Mouse (Mus musculus) right cerebral cortex, postnatal 14 days (tissue): Measurements from ENCODE around the gene H2-Oa.

Experiments
- DNase-seq: peaks from one replicate; pipeline ENCODE4 v3.0.0; 2022

H2-Oa gene

GRCm38 (mm10) chr17:34101604-34102032 lies 9.5 kb downstream of the H2-Oa start:
- DNase-seq = peak; percentile 97

GRCm38 (mm10) chr17:34102831-34103230 lies 10.7 kb downstream of the H2-Oa start:
- DNase-seq = no peak

- no peak for DNase-seq
Observed at GRCm38 (mm10) chr17:34104804-34105203, 12.7 kb downstream of the H2-Oa start.

DNA sequence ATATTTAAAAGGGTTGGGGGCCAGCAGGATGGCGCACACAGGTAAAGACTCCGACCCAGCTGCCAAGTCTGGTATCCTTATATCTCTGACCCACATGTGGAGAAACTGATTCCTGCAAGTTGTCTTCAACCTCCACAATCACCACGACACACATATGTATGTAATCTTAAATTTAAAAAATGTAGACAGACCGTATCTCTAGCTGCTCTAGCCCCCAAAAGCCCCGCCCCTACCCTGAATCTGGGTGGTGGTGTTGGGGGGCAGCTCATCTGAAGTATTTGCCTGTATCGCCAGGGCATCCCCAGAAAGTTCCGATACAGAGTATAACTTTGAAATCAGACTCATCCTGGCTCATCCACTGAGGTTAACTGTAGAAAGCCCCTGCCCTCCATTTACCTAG lies 14.4 kb downstream of the H2-Oa start:
- no peak for DNase-seq

DNA sequence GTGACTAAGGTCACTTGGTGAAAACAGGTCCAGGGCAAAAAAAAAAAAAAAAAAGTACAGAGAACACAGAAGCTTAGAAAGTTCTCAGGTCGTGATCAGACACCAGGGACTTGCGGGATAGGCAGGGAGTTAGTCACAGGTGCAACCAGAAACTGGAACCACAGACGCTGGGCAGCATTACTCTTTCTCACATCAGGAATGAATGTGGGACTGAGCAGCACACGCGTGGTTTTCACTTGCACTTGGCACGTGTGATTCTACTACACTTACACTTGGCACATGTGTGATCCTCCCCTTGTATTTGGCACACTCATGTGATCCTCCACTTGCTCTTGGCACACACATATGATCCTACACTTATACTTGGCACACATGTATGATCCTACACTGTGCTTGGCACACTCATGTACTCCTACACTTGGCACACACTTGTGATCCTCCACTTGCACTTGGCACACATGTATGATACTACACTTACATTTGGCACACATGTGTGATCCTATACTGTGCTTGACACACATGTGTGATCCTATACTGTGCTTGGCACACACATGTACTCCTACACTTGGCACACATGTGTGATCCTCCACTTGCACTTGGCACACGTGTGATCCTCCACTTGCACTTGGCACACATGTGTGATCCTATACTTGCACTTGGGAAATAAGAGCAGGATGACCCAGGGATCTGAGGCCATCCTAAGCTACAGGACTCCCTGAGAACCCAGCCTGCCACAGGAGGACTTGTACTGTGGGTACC lies 15.1 kb downstream of the H2-Oa start:
- no peak for DNase-seq

GRCm38 (mm10) chr17:34108460-34108859 lies 16.3 kb downstream of the H2-Oa start:
- no peak for DNase-seq

DNA sequence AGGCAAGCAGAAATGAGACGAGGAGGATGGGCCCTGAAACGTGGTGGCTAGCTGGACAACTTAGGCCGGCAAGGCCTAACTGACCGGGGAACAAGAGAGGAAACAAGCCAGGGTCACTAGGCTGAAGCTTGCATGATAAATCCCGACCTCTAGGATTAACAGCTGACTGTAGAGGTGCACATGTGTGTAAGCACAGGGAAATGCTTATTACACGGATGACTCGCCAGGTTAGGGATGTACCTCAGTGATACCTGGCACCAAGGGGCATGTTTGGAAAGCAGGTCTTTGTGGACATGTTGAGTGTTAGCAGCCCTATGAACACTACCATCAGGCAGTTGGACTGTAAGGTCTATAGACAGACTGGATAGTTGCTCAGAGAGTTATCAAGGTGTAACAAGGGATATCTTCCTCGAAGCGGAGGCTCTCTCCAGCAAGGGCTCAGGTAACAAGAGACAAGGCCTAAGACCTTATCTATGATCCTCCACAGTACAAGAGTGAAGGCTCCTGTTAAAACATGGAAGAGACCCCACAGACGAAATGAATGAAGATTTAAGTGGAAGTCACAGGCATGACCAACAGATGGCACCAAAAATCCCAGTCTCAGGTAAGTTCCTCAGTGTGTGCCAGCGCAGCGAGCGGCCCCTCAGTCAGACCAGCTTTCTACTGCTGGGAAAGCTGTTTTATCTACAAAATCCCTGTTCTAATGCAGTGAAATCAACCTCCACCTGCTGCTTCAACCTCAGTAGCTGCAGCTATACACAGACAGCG lies 17.1 kb downstream of the H2-Oa start:
- no peak for DNase-seq

- no peak for DNase-seq
Observed at GRCm38 (mm10) chr17:34109806-34110195, 17.7 kb downstream of the H2-Oa start.

GRCm38 (mm10) chr17:34110309-34110708 lies 18.2 kb downstream of the H2-Oa start:
- no peak for DNase-seq

DNA sequence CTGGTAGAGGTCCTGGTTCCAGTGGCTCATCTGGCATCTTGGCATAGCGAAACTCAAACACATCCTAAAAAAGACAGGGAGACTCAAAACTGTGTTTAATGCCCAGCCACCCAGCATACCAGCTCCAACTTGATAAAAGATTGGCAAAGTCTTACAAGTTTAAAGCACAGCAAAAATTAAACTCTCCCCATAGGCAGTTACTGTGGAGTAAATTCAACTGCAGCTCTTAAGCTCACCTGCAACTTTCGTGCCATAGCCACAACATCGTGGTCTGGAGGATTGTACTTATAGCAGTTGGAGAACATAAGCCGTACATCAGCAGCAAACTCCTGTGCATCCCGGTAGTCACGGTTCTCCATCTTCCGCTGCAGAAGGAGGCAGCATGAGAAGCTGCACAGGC lies 22.0 kb downstream of the H2-Oa start:
- no peak for DNase-seq

DNA sequence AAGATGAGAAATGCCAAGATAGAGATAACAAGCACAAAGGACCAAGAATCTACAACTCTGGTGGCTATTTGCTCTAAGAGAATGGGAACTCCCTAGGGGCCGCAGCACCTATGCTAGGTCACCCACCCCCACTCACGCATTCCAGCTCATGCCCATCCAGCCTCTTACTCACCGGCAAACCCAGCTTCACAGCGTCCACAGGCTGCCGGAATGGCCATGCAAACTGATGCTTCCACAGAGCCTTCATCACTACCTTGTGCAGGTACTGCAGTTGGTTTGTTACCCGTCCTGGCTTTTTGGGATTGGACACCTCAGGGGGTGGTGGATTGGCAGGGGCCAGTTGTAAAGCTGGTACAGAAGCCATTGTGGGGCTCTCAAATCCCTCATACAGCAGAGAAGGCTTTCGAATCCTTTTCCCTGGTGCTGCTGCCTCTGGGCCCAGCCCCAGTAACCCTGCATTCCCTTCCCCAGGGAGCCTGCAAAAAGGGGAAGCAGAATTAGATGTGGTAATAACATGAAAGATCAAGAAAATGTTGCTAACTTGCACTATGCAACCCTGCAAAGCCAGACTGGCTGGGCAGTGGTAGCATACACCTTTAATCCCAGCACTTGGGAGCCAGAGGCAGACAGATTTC lies 24.7 kb downstream of the H2-Oa start:
- no peak for DNase-seq

GRCm38 (mm10) chr17:34117421-34118112 lies 25.4 kb downstream of the H2-Oa start:
- no peak for DNase-seq

GRCm38 (mm10) chr17:34118113-34118872 lies 26.2 kb downstream of the H2-Oa start:
- peak; percentile 62 for DNase-seq

DNA sequence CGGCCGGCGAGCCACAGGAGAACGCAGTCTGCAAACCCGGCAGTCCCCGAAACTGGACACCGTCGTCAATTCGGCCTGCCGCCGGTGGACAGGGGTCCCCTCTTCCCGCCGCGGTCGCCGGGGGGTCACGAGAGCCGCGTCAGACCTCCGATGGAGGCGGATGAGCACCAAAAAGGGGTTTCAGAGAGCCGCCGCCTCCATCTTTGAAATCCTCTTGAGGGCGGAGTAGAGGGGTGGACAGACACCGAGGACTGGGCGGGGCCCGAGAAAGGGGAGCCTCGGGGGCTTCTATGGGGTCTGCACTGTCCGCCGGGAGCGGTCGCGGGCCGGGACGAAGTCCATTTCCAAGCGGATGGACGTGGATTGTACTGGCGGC lies 26.7 kb downstream of the H2-Oa start:
- no peak for DNase-seq

- DNase-seq = peak; percentile 97
Observed at GRCm38 (mm10) chr17:34119249-34120179, 27.4 kb downstream of the H2-Oa start, which contains the start of gene H2-DMa. TSS of gene H2-DMa (plus strand) at chr17:34119541.

GRCm38 (mm10) chr17:34120180-34120723 lies 28.1 kb downstream of the H2-Oa start:
- peak; percentile 91 for DNase-seq

- DNase-seq = peak; percentile 75
Observed at GRCm38 (mm10) chr17:34120814-34121171, 28.7 kb downstream of the H2-Oa start.

- peak; percentile 79 for DNase-seq
Observed at GRCm38 (mm10) chr17:34121172-34121878, 29.2 kb downstream of the H2-Oa start.

DNA sequence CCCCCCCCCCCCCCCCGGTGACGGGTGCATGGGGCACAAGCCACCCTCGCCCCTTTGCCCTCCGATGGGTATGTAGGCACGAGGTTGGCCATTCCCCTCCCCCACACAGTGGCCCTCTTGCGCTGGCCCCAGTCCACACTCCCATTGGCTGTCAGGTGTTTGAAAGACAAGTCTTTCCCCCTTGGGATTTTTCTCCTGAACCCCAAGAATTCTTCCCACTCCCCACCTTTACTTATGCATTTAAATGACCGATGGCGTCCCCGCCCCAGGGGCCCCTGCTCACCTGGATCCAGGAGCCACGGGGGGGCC lies 29.7 kb downstream of the H2-Oa start:
- peak; percentile 68 for DNase-seq

- DNase-seq = peak; percentile 97
Observed at GRCm38 (mm10) chr17:34122188-34122984, 30.2 kb downstream of the H2-Oa start, which contains the start of gene Brd2. TSS of gene Brd2 (minus strand) at chr17:34122634.
